Mouse (Mus musculus): Measurements from ENCODE around the gene Gm6176. TPM values are rescaled to one million over a fixed set of nuclear protein-coding genes. Genes with fewer than 3 reads are reported as not detected.
"Not testable (repeated sequence)": the region's sequence is repeated elsewhere in the genome, so short reads cannot be mapped to it uniquely, and the experiment has no call there.

Gm6176 gene
- not detected in 2 replicates for polyA plus RNA-seq (2014; fragmentation: Nextera tagmentation; extraction: Ambion mirVana)

- not testable (repeated sequence) for H3K9me3 ChIP-seq (ENCODE audit: control insufficient read depth, low read depth, low read length); H3K4me2 ChIP-seq (replicated peaks; ENCODE audit: low read depth, low read length); H3K27me3 ChIP-seq (ENCODE audit: control insufficient read depth, insufficient read depth, low read length); H3K27ac ChIP-seq (ENCODE audit: low read length); H3K9ac ChIP-seq (replicated peaks; ENCODE audit: low read depth, low read length); H3K4me1 ChIP-seq (ENCODE audit: control insufficient read depth, insufficient read depth, low read length); H3K4me3 ChIP-seq (ENCODE audit: low read depth, low read length); ATAC-seq (ENCODE audit: insufficient number of reproducible peaks, insufficient read depth, low FRiP score, low read depth); H3K36me3 ChIP-seq (ENCODE audit: control insufficient read depth, insufficient read depth, low read length)
- no CpG with 5 or more reads among the region's 1 CpGs for WGBS
These were observed at the start of gene Gm6176 for GRCm38 (mm10) chr7:22056205-22056604. Gm6176 (minus strand) TSS chr7:22056305.

GRCm38 (mm10) chr7:22068757-22069156 lies 12.7 kb upstream of the Gm6176 start, which contains the start of gene Vmn1r139:
Vmn1r139 (plus strand) TSS chr7:22069057.
- WGBS, result no CpG with 5 or more reads among the region's 7 CpGs
- not testable (repeated sequence) for H3K4me1 ChIP-seq (ENCODE audit: control insufficient read depth, insufficient read depth, low read length); H3K27me3 ChIP-seq (ENCODE audit: control insufficient read depth, insufficient read depth, low read length); H3K27ac ChIP-seq (ENCODE audit: low read length); H3K4me3 ChIP-seq (ENCODE audit: low read depth, low read length); ATAC-seq (ENCODE audit: insufficient number of reproducible peaks, insufficient read depth, low FRiP score, low read depth); H3K9me3 ChIP-seq (ENCODE audit: control insufficient read depth, low read depth, low read length); H3K36me3 ChIP-seq (ENCODE audit: control insufficient read depth, insufficient read depth, low read length); H3K9ac ChIP-seq (replicated peaks; ENCODE audit: low read depth, low read length); H3K4me2 ChIP-seq (replicated peaks; ENCODE audit: low read depth, low read length)

GRCm38 (mm10) chr7:22028797-22029196 lies 27.3 kb downstream of the Gm6176 start, which contains the start of gene Vmn1r138:
Vmn1r138 (minus strand) TSS chr7:22028897.
- not testable (repeated sequence) for H3K27me3 ChIP-seq (ENCODE audit: control insufficient read depth, insufficient read depth, low read length); H3K4me2 ChIP-seq (replicated peaks; ENCODE audit: low read depth, low read length); H3K36me3 ChIP-seq (ENCODE audit: control insufficient read depth, insufficient read depth, low read length); H3K4me1 ChIP-seq (ENCODE audit: control insufficient read depth, insufficient read depth, low read length); H3K4me3 ChIP-seq (ENCODE audit: low read depth, low read length); ATAC-seq (ENCODE audit: insufficient number of reproducible peaks, insufficient read depth, low FRiP score, low read depth); H3K27ac ChIP-seq (ENCODE audit: low read length); H3K9ac ChIP-seq (replicated peaks; ENCODE audit: low read depth, low read length); H3K9me3 ChIP-seq (ENCODE audit: control insufficient read depth, low read depth, low read length)
- WGBS, result no CpG with 5 or more reads among the region's 2 CpGs

Other genes with a start within 250 kb of the Gm6176 start
- not detected in 2 replicates for gene Vmn1r135, start 224.0 kb downstream of the Gm6176 start, polyA plus RNA-seq (2014; fragmentation: Nextera tagmentation; extraction: Ambion mirVana)
- gene Gm5725, start 212.0 kb downstream of the Gm6176 start, polyA plus RNA-seq (2014; fragmentation: Nextera tagmentation; extraction: Ambion mirVana), result not detected in 2 replicates
- gene Gm5891, start 135.0 kb downstream of the Gm6176 start, polyA plus RNA-seq (2014; fragmentation: Nextera tagmentation; extraction: Ambion mirVana), result not detected in 2 replicates
- gene Vmn1r137, start 61.7 kb downstream of the Gm6176 start, polyA plus RNA-seq (2014; fragmentation: Nextera tagmentation; extraction: Ambion mirVana), result not detected in 2 replicates
- not detected in 2 replicates for gene Vmn1r138, start 27.4 kb downstream of the Gm6176 start, polyA plus RNA-seq (2014; fragmentation: Nextera tagmentation; extraction: Ambion mirVana)
- not detected in 2 replicates for gene Vmn1r139, start 12.8 kb upstream of the Gm6176 start, polyA plus RNA-seq (2014; fragmentation: Nextera tagmentation; extraction: Ambion mirVana)
- not detected in 2 replicates for gene Gm16451, start 61.9 kb upstream of the Gm6176 start, polyA plus RNA-seq (2014; fragmentation: Nextera tagmentation; extraction: Ambion mirVana)
- not detected in 2 replicates for gene Gm10666, start 78.4 kb upstream of the Gm6176 start, polyA plus RNA-seq (2014; fragmentation: Nextera tagmentation; extraction: Ambion mirVana)
- gene Vmn1r142, start 107.7 kb upstream of the Gm6176 start, polyA plus RNA-seq (2014; fragmentation: Nextera tagmentation; extraction: Ambion mirVana), result not detected in 2 replicates
- not detected in 2 replicates for gene Vmn1r143, start 133.1 kb upstream of the Gm6176 start, polyA plus RNA-seq (2014; fragmentation: Nextera tagmentation; extraction: Ambion mirVana)
- gene Gm8653, start 145.0 kb upstream of the Gm6176 start, polyA plus RNA-seq (2014; fragmentation: Nextera tagmentation; extraction: Ambion mirVana), result not detected in 2 replicates
- not detected in 2 replicates for gene Gm8453, start 173.2 kb upstream of the Gm6176 start, polyA plus RNA-seq (2014; fragmentation: Nextera tagmentation; extraction: Ambion mirVana)

All from stomach, embryonic 14.5 days (tissue).